Mouse (Mus musculus) stomach, embryonic 16.5 days (tissue): ENCODE measurements around the gene Lamb3. TPM values are rescaled to one million over a fixed set of nuclear protein-coding genes. Genes with fewer than 3 reads are reported as not detected.

Experiments
- ATAC-seq: fragments of 200-750 bp; cut with Nextera tagmentation; 2 replicates; pipeline ENCODE4 v1.8.0; 2017; ENCODE audit warnings: moderate number of reproducible peaks, moderate TSS enrichment; ENCODE audit not compliant: insufficient read depth, low FRiP score
- H3K27ac ChIP-seq: fragments of 300-500 bp; sonication (generic); 2 replicates; pipeline ENCODE4 v1.5.1; 2014; ENCODE audit warnings: low read length
- H3K27me3 ChIP-seq: fragments of 300-500 bp; sonication (generic); 2 replicates; pipeline ENCODE4 v1.6.1; 2014; ENCODE audit warnings: low read length, control low read depth, mixed read lengths; ENCODE audit not compliant: control insufficient read depth, insufficient read depth
- H3K36me3 ChIP-seq: fragments of 300-500 bp; sonication (generic); 2 replicates; pipeline ENCODE4 v1.6.1; 2014; ENCODE audit warnings: low read length; ENCODE audit not compliant: control insufficient read depth, insufficient read depth
- H3K4me1 ChIP-seq: fragments of 300-500 bp; sonication (generic); 2 replicates; pipeline ENCODE4 v1.6.1; 2014; ENCODE audit warnings: low read length, control low read depth, mixed read lengths; ENCODE audit not compliant: control insufficient read depth, insufficient read depth
- H3K4me2 ChIP-seq: fragments of 300-500 bp; sonication (generic); 2 replicates; pipeline ENCODE4 v1.6.1; 2014; ENCODE audit warnings: low read depth, low read length, mixed read lengths
- H3K4me3 ChIP-seq: fragments of 300-500 bp; sonication (generic); replicated peaks from 2 replicates; pipeline ENCODE4 v1.5.1; 2014; ENCODE audit warnings: mild to moderate bottlenecking, low read length
- H3K9ac ChIP-seq: fragments of 300-500 bp; sonication (generic); 2 replicates; pipeline ENCODE4 v1.6.1; 2014; ENCODE audit warnings: low read length
- H3K9me3 ChIP-seq: fragments of 300-500 bp; sonication (generic); replicated peaks from 2 replicates; pipeline ENCODE4 v1.6.1; 2016; ENCODE audit warnings: low read length, control low read depth; ENCODE audit not compliant: control insufficient read depth
- WGBS: fragments of 180-500 bp; shearing (Covaris S2); extraction: QIAGEN DNeasy Blood & Tissue Kit; methylation state at CpG from one replicate; pipeline ENCODE4 v1.1.7; 2014; 5-methylcytosine and 5-hydroxymethylcytosine counted together
- polyA plus RNA-seq: library from polyadenylated mRNA; unstranded; fragments of >200 nt; fragmentation: Nextera tagmentation; extraction: Ambion mirVana; gene quantifications from 2 replicates; pipeline ENCODE4 v1.2.1, GENCODE M21; 2015

The Lamb3 gene
- polyA plus RNA-seq, 1 experiment from 2014 or later = 17.6 TPM

DNA sequence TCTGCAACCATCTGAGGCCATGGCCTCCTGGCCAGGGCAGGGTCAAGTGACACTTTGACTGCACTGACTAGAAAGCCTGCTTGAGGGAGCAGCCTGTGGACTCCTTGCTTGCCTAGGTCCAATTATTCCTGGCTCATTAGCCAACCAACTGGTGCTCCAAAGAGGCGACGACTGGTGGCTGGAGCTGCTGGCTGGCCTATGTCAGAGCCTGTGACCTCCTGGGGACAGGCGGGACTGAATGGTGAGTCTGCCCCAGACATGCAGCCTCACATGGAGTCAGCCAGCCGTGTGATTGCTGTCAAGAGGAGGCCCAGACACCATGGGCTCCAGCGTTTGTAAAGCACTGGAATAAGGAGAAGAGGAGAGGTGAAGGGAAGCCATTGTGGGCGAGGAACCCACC lies 153.7 kb downstream of the Lamb3 start:
- H3K27me3 ChIP-seq = no peaks in the 10 kb centered on the region
- H3K4me2 ChIP-seq = no peak overlapping the region
- no peaks in the 10 kb centered on the region for H3K36me3 ChIP-seq
- H3K4me3 ChIP-seq = no peak overlapping the region
- H3K9ac ChIP-seq = no peak overlapping the region
- no peaks in the 10 kb centered on the region for H3K4me1 ChIP-seq
- no peak overlapping the region for H3K27ac ChIP-seq
- no peaks in the 10 kb centered on the region for H3K9me3 ChIP-seq
- ATAC-seq = no peak
- WGBS = 81% methylated on average over 6 of the region's 6 CpGs

DNA sequence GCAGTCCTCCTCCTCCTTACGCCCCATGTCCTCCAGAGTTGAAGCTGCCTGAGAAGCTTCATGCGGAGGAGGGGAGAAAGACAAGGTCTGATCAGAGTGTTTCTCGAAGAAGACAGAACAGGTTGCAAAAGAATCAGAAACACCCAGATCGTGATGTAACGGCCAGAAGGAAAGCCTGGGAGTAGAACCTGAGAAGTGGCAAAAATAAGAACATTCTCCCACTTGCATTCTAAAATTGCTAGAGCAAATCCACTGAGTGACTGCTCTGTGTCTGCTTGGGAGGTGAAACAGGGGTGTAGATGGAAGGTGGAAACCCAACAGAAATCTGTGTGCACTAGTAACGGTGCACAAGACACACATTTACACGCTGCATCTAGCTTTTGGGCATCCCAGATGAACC lies 154.6 kb downstream of the Lamb3 start:
- Histone ChIP-seq H3K4me2 (no peak overlapping the region), H3K9ac (no peak overlapping the region), H3K27ac (no peak overlapping the region), H3K4me3 (no peak overlapping the region), H3K36me3 (no peaks in the 10 kb centered on the region), H3K4me1 (no peaks in the 10 kb centered on the region), H3K9me3 (no peaks in the 10 kb centered on the region), H3K27me3 (no peaks in the 10 kb centered on the region)
- no peak for ATAC-seq
- 84% methylated on average over 7 of the region's 7 CpGs for WGBS

DNA sequence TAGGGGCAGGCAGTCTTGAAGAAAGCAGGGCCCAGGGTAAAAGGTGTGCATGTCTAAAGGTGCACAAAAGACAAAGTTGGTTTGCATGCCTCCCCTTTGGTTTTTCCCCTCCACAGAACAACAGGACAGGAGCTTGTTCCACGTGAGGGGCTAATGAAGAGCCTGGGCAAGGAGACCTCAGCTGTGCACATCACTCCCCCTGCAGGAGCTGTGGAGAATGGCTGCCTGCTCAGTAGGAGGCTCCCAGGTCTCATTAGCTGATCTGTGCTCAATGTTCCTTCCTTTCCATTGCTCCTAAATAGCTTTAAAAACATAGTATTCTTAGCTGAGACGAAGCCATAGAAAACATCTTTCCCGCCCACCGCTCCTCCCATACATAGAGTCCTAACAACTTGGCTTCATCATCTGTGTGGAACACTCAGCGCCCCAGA lies 156.3 kb downstream of the Lamb3 start:
- peaks cover 9% of the 10 kb centered on the region for H3K4me1 ChIP-seq
- no peaks in the 10 kb centered on the region for H3K36me3 ChIP-seq
- H3K9me3 ChIP-seq = no peaks in the 10 kb centered on the region
- no peaks in the 10 kb centered on the region for H3K27me3 ChIP-seq
- no peak overlapping the region for H3K9ac ChIP-seq
- H3K4me3 ChIP-seq = no peak overlapping the region
- no peak overlapping the region for H3K4me2 ChIP-seq
- H3K27ac ChIP-seq = no peak overlapping the region
- ATAC-seq = no peak
- 63% methylated on average over 5 of the region's 5 CpGs for WGBS

DNA sequence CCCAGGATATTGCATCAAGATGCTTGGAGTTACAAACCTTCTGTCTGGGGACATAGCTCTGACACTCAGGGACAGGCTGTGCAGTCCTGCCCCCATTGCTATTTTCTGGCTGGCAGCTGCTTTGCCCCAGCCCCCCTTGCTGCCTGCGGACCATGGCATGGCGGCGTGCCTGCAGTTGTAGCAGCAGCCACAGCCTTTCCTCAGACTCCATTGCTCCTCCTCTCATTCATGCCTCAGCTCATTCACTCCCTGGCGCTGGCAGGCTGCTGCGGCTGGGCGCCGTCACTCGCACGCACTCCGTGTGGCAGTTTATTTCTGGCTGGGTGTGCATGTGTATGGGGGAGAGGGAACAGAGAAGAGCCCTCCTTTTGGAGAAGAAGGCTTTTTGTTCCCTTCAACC lies 160.6 kb downstream of the Lamb3 start:
- Histone ChIP-seq H3K4me1 (peaks cover 13% of the 10 kb centered on the region), H3K9me3 (no peaks in the 10 kb centered on the region), H3K27ac (no peak overlapping the region), H3K4me3 (no peak overlapping the region), H3K27me3 (no peaks in the 10 kb centered on the region), H3K36me3 (no peaks in the 10 kb centered on the region), H3K4me2 (no peak overlapping the region), H3K9ac (no peak overlapping the region)
- 45% methylated on average over 10 of the region's 10 CpGs for WGBS
- ATAC-seq = no peak

- H3K4me2 ChIP-seq = peak overlapping the region; percentile 55
- no peak overlapping the region for H3K27ac ChIP-seq
- peaks cover 13% of the 10 kb centered on the region for H3K4me1 ChIP-seq
- H3K9me3 ChIP-seq = no peaks in the 10 kb centered on the region
- no peaks in the 10 kb centered on the region for H3K36me3 ChIP-seq
- no peaks in the 10 kb centered on the region for H3K27me3 ChIP-seq
- ATAC-seq = no peak
- 41% methylated on average over 8 of the region's 8 CpGs for WGBS
- peak overlapping the region; percentile 66 for H3K9ac ChIP-seq
- peak overlapping the region; percentile 49 for H3K4me3 ChIP-seq
Measured at GRCm38 (mm10) chr1:193369091-193369490, 161.6 kb downstream of the Lamb3 start.

DNA sequence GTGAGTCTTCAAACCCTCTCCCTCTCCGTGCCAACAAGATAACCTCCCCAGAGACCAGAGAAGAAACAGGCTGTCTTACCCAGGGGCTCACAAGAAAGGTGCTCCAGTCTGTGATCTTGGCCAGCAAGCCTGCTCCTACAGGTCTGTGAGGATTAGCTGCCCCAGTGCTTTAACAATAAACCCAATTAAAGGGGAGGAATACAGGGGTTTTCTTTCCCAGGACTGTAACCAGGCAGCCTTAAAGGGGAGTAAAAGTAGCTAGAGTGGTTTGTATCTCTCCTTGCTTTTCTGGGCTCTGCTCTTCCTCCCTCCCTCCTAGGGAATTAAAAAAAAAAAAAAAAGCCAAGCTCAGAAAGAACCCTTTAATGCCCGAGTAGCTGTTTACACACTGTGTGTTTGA lies 162.6 kb downstream of the Lamb3 start, which contains the start of gene Camk1g:
Gene Camk1g (minus strand): TSS at position 203 of the 400 bp plus-strand sequence.
- Histone ChIP-seq H3K36me3 (no peaks in the 10 kb centered on the region), H3K9ac (peak within 1 kb of the TSS; percentile 66), H3K4me2 (peak within 1 kb of the TSS; percentile 55), H3K27ac (0 out of 2 replicates have a peak within 1 kb of the TSS, but pooled peaks have one; percentile 14), H3K4me3 (peak within 1 kb of the TSS; percentile 49), H3K4me1 (peaks cover 13% of the 10 kb centered on the region), H3K27me3 (no peaks in the 10 kb centered on the region), H3K9me3 (no peaks in the 10 kb centered on the region)
- peak; percentile 86 for ATAC-seq
- WGBS = 4% methylated on average over 2 of the region's 2 CpGs

DNA sequence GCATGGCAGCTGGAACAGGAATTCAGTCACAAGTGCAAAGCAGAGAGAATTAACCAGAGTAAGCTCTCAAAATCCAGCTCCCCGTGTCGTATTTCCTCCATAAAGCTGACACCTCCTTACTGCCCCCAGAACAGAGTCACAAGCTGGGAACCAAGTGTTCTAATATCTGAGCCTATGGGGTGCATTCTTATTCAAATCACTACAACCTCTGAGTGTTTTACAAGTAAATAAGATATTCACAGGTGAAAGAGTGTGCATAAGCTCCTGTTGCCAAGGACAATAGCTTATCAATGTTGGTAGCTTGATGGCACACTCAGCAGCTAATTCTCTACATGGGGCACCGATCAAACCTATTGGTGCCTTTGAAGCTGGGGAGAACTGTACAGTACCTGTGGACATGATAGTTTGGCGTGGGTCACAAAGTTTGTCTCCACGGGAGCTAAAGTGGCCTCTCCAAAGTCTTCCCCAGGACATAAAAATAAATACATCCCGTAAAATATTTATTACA lies 166.5 kb downstream of the Lamb3 start:
- no peak overlapping the region for H3K27ac ChIP-seq
- 85% methylated on average over 6 of the region's 6 CpGs for WGBS
- H3K4me3 ChIP-seq = no peak overlapping the region
- no peaks in the 10 kb centered on the region for H3K9me3 ChIP-seq
- no peak for ATAC-seq
- H3K9ac ChIP-seq = no peak overlapping the region
- H3K36me3 ChIP-seq = no peaks in the 10 kb centered on the region
- no peaks in the 10 kb centered on the region for H3K27me3 ChIP-seq
- H3K4me1 ChIP-seq = peaks cover 5% of the 10 kb centered on the region; the same call in 1 of the 2 replicates
- no peak overlapping the region for H3K4me2 ChIP-seq

DNA sequence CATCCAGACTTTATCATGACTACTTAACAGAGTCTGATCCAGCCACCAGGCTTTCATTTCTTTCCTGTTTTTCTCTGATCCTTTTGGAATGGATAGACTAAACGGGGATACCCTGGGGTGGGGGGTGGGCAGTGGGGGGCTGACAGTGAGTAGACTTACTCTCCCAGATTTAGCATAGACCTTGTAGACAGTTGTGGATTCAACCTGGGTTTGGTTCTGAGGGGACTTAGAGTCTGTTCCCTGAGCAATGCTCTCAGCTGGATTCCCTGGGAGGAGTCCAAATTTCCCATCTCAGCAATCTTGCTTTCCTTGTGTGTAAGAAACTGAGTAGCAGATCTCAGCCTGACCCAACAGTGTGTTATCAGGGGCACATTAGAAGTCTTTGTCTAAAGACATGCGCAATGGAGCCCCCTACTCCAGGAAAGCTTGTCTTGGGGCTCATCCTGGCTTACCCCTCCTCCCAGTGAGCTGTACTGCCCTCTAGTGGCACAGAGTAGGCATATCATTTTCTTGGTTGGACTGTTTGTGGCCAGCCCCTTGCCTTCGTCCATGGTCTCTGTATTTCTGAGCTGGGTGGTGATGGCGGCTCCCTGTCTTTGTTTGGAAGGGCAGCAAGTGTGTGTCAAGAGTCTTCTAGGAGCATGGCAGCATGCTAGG lies 169.1 kb downstream of the Lamb3 start:
- H3K36me3 ChIP-seq = no peaks in the 10 kb centered on the region
- H3K4me1 ChIP-seq = no peaks in the 10 kb centered on the region
- H3K9me3 ChIP-seq = no peaks in the 10 kb centered on the region
- no peak overlapping the region for H3K9ac ChIP-seq
- 27% methylated on average over 4 of the region's 4 CpGs for WGBS
- no peak overlapping the region for H3K4me2 ChIP-seq
- H3K4me3 ChIP-seq = no peak overlapping the region
- H3K27me3 ChIP-seq = no peaks in the 10 kb centered on the region
- no peak for ATAC-seq
- no peak overlapping the region for H3K27ac ChIP-seq

GRCm38 (mm10) chr1:193379634-193380033 lies 172.1 kb downstream of the Lamb3 start:
- Histone ChIP-seq H3K4me1 (peaks cover 5% of the 10 kb centered on the region; the same call in 1 of the 2 replicates), H3K27me3 (no peaks in the 10 kb centered on the region), H3K4me3 (no peak overlapping the region), H3K9me3 (no peaks in the 10 kb centered on the region), H3K4me2 (no peak overlapping the region), H3K9ac (no peak overlapping the region), H3K36me3 (no peaks in the 10 kb centered on the region), H3K27ac (no peak overlapping the region)
- 69% methylated on average over 6 of the region's 6 CpGs for WGBS
- no peak for ATAC-seq
